Comparison of ENCODE assay signal across 17 mouse cellular contexts in the genomic region with DNA sequence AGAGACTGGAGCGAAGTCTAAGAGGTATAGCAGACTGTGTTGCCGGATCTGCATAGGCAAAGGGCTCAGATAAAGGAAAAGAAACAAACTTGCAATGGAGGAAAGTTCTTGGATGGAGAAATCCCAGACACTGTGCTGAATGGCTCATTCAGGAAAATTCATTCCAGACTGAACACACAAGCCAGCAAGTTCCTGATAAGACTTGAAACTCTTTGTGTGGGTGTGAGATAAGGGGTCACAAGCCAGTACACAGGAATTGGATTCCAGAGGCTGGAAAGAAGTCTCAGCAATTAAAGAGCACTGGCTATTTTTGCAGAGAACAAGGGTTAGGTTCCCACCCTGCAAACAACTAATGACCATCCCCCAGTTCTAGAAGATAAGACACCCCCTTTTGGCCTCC. TPM values are rescaled to one million over a fixed set of nuclear protein-coding genes. Genes with fewer than 3 reads are reported as not detected.
DNase-seq lines count a peak whose midpoint lies in the region; ATAC-seq and TF ChIP-seq lines count a peak whose summit lies in the region.
"Had no signal": no experiment of that assay in that cellular context is flagged by ENCODE, and none has a peak within 500 bp of the region (broad histone marks: within the 10 kb centered on the region; RNA-seq: fewer than 3 reads in every experiment).

No protein-coding gene starts in this region.

- no peak overlapping the region for H3K27ac ChIP-seq in lung, embryonic 14.5 days (ENCODE audit: low read depth)
- peak overlapping the region; percentile 79 to 87 for H3K27ac ChIP-seq in heart, embryonic 14.5 days (replicated peaks in 1 of 2; ENCODE audit: control insufficient read depth in 1 of 2, insufficient read depth in 1 of 2, low read depth in 2 of 2, low read length in 2 of 2)
- peak overlapping the region; percentile 9; the same call in 1 of the 2 replicates for H3K27ac ChIP-seq in intestine, embryonic 16.5 days (ENCODE audit: low read length)
- no peak overlapping the region for H3K27ac ChIP-seq in stomach, postnatal 0 days (replicated peaks)
- H3K27ac ChIP-seq: embryonic facial prominence, embryonic 15.5 days; lung, embryonic 15.5 days; neural tube, embryonic 15.5 days had no signal

- 49% methylated on average over 2 of the region's 2 CpGs for WGBS in lung, embryonic 14.5 days
- WGBS in heart, embryonic 14.5 days = 0% methylated on average over 2 of the region's 2 CpGs
- 67% methylated on average over 2 of the region's 2 CpGs for WGBS in intestine, embryonic 16.5 days
- 58% methylated on average over 2 of the region's 2 CpGs for WGBS in stomach, postnatal 0 days

- H3K9ac ChIP-seq in lung, embryonic 14.5 days = no peak overlapping the region
- no peak overlapping the region for H3K9ac ChIP-seq in heart, embryonic 14.5 days (ENCODE audit: low read length)
- no peak overlapping the region for H3K9ac ChIP-seq in intestine, embryonic 16.5 days (ENCODE audit: low read depth, low read length)
- no peak overlapping the region for H3K9ac ChIP-seq in stomach, postnatal 0 days (ENCODE audit: low read length)
- H3K9ac ChIP-seq: embryonic facial prominence, embryonic 15.5 days; lung, embryonic 15.5 days; neural tube, embryonic 15.5 days had no signal

- no peak overlapping the region for H3K4me2 ChIP-seq in lung, embryonic 14.5 days
- peak overlapping the region; percentile 36 for H3K4me2 ChIP-seq in heart, embryonic 14.5 days (ENCODE audit: low read length)
- no peak overlapping the region for H3K4me2 ChIP-seq in intestine, embryonic 16.5 days (ENCODE audit: low read depth, low read length)
- H3K4me2 ChIP-seq in stomach, postnatal 0 days (replicated peaks; ENCODE audit: low read depth) = no peak overlapping the region
- H3K4me2 ChIP-seq: embryonic facial prominence, embryonic 15.5 days; lung, embryonic 15.5 days; neural tube, embryonic 15.5 days had no signal

- no peaks in the 10 kb centered on the region for H3K4me1 ChIP-seq in lung, embryonic 14.5 days (ENCODE audit: insufficient read depth)
- peaks cover 12 to 29% of the 10 kb centered on the region in 2 experiments for H3K4me1 ChIP-seq in heart, embryonic 14.5 days (ENCODE audit: control insufficient read depth in 2 of 2, insufficient read depth in 2 of 2, low read length in 2 of 2)
- peaks cover 6% of the 10 kb centered on the region; the same call in 1 of the 2 replicates for H3K4me1 ChIP-seq in intestine, embryonic 16.5 days (ENCODE audit: control insufficient read depth, insufficient read depth, low read length)
- no peaks in the 10 kb centered on the region for H3K4me1 ChIP-seq in stomach, postnatal 0 days (replicated peaks; ENCODE audit: control insufficient read depth, insufficient read depth)

- 0 out of 2 replicates have a peak, but pooled peaks cover 2% of the 10 kb centered on the region for H3K36me3 ChIP-seq in lung, embryonic 14.5 days (ENCODE audit: insufficient read depth)
- 0 out of 2 replicates have a peak, but pooled peaks cover 6% of the 10 kb centered on the region for H3K36me3 ChIP-seq in heart, embryonic 14.5 days (ENCODE audit: control insufficient read depth, insufficient read depth, low read length)
- H3K36me3 ChIP-seq in intestine, embryonic 16.5 days (ENCODE audit: control insufficient read depth, insufficient read depth, low read length) = no peaks in the 10 kb centered on the region
- no peaks in the 10 kb centered on the region for H3K36me3 ChIP-seq in stomach, postnatal 0 days (ENCODE audit: control insufficient read depth, insufficient read depth, low read length)
- H3K36me3 ChIP-seq: neural tube, embryonic 15.5 days had no signal

- TF ChIP-seq CTCF in lung, embryonic 14.5 days (IDR thresholded peaks at IDR 0.05; ENCODE audit: low read depth) = no peak
- no peak for TF ChIP-seq CTCF in stomach, postnatal 0 days (IDR thresholded peaks at IDR 0.05; ENCODE audit: low read depth)

- TF ChIP-seq EP300 in stomach, postnatal 0 days (optimal IDR thresholded peaks at IDR 0.05) = no peak

- DNase-seq in lung, embryonic 14.5 days = no peak
- DNase-seq in lung, postnatal 10 days = no peak
- DNase-seq in stomach, postnatal 0 days (ENCODE audit: low spot score) = peak; percentile 29
- no peak for DNase-seq in layer of hippocampus, adult 11-12 months (ENCODE audit: low spot score)
- DNase-seq in adrenal gland, postnatal 25 days = no peak
- DNase-seq: gastrocnemius, postnatal 25 days; spleen, adult 18-20 months; thymus, adult 18-20 months had no signal

- ATAC-seq in lung, embryonic 14.5 days (ENCODE audit: insufficient read depth) = peak; percentile 24; the same call in 1 of the 2 replicates
- peak; percentile 85 for ATAC-seq in heart, embryonic 14.5 days (ENCODE audit: insufficient number of reproducible peaks, insufficient read depth, low FRiP score, low read depth)
- ATAC-seq in intestine, embryonic 16.5 days = peak; percentile 88
- ATAC-seq in stomach, postnatal 0 days (ENCODE audit: low FRiP score, low TSS enrichment) = peak; percentile 91
- ATAC-seq: activated CD4-positive, CD25-positive, alpha-beta regulatory T cell, adult 4 months; CD4-positive, CD25-positive, alpha-beta regulatory T cell, adult 4 months; hindbrain, embryonic 16.5 days had no signal

- H3K27me3 ChIP-seq in lung, embryonic 14.5 days (ENCODE audit: insufficient read depth, low read length) = no peaks in the 10 kb centered on the region
- H3K27me3 ChIP-seq in heart, embryonic 14.5 days (ENCODE audit: control insufficient read depth, insufficient read depth, low read length) = no peaks in the 10 kb centered on the region
- H3K27me3 ChIP-seq in intestine, embryonic 16.5 days (replicated peaks; ENCODE audit: control insufficient read depth, insufficient read depth, low read length) = no peaks in the 10 kb centered on the region
- H3K27me3 ChIP-seq in stomach, postnatal 0 days (ENCODE audit: control insufficient read depth, insufficient read depth, low read length) = no peaks in the 10 kb centered on the region
- H3K27me3 ChIP-seq: embryonic facial prominence, embryonic 15.5 days; lung, embryonic 15.5 days; megakaryocyte, embryonic 14.5 days; neural tube, embryonic 15.5 days had no signal

- no peaks in the 10 kb centered on the region for H3K9me3 ChIP-seq in lung, embryonic 14.5 days (ENCODE audit: low read depth, low read length)
- H3K9me3 ChIP-seq in heart, embryonic 14.5 days (ENCODE audit: control insufficient read depth, low read length) = no peaks in the 10 kb centered on the region
- H3K9me3 ChIP-seq in intestine, embryonic 16.5 days (ENCODE audit: control insufficient read depth, low read length) = no peaks in the 10 kb centered on the region
- H3K9me3 ChIP-seq in stomach, postnatal 0 days (ENCODE audit: control insufficient read depth, low read length) = no peaks in the 10 kb centered on the region
- H3K9me3 ChIP-seq: embryonic facial prominence, embryonic 15.5 days; lung, embryonic 15.5 days; megakaryocyte, embryonic 14.5 days; neural tube, embryonic 15.5 days had no signal

- H3K4me3 ChIP-seq in lung, embryonic 14.5 days (ENCODE audit: low read depth, low read length) = no peak overlapping the region
- H3K4me3 ChIP-seq in heart, embryonic 14.5 days (ENCODE audit: control insufficient read depth in 1 of 2, insufficient read depth in 1 of 2, low read depth in 1 of 2, low read length in 2 of 2) = no peak overlapping the region
- no peak overlapping the region for H3K4me3 ChIP-seq in intestine, embryonic 16.5 days (ENCODE audit: low read length)
- H3K4me3 ChIP-seq in stomach, postnatal 0 days (ENCODE audit: low read depth, low read length) = no peak overlapping the region
- H3K4me3 ChIP-seq: embryonic facial prominence, embryonic 15.5 days; lung, embryonic 15.5 days; megakaryocyte, embryonic 14.5 days; neural tube, embryonic 15.5 days had no signal

RNA-seq across cellular contexts. Expression of a gene that starts 22.4 kb away (rescaled TPM):
- 0.58 and 1.4 TPM in 2 replicates for polyA plus RNA-seq in lung, embryonic 14.5 days (2014; fragmentation: Nextera tagmentation; extraction: Ambion mirVana)
- 0.42 and 0.54 TPM in 2 replicates for polyA plus RNA-seq in heart, embryonic 14.5 days (2014; fragmentation: Nextera tagmentation; extraction: Ambion mirVana)
- 0.13 and 0.15 TPM in 2 replicates for polyA plus RNA-seq in intestine, embryonic 16.5 days (2015; fragmentation: Nextera tagmentation; extraction: Ambion mirVana)
- 0.07 TPM in 2 replicates for polyA plus RNA-seq in stomach, postnatal 0 days (2015; fragmentation: Nextera tagmentation; extraction: Ambion mirVana)
- total RNA-seq in adrenal gland, postnatal 25 days (2021) = 0.15 TPM in 1 of 2 replicates, not detected in the other
- polyA plus RNA-seq: activated CD4-positive, CD25-positive, alpha-beta regulatory T cell, adult 4 months; CD4-positive, CD25-positive, alpha-beta regulatory T cell, adult 4 months had no signal

RNA-seq across cellular contexts. Expression of a gene that starts 25.8 kb away (rescaled TPM):
- polyA plus RNA-seq in lung, embryonic 14.5 days (2014; fragmentation: Nextera tagmentation; extraction: Ambion mirVana) = 73.9 and 78.4 TPM in 2 replicates
- polyA plus RNA-seq in heart, embryonic 14.5 days (2014; fragmentation: Nextera tagmentation; extraction: Ambion mirVana) = 41.8 and 42.6 TPM in 2 replicates
- 33.5 and 37.7 TPM in 2 replicates for polyA plus RNA-seq in intestine, embryonic 16.5 days (2015; fragmentation: Nextera tagmentation; extraction: Ambion mirVana)
- 26.0 and 27.5 TPM in 2 replicates for polyA plus RNA-seq in stomach, postnatal 0 days (2015; fragmentation: Nextera tagmentation; extraction: Ambion mirVana)
- total RNA-seq in adrenal gland, postnatal 25 days (2021) = 150 and 193 TPM in 2 replicates

RNA-seq across cellular contexts. Expression of a gene that starts 33.0 kb away (rescaled TPM):
- 0.38 and 0.46 TPM in 2 replicates for polyA plus RNA-seq in lung, embryonic 14.5 days (2014; fragmentation: Nextera tagmentation; extraction: Ambion mirVana)
- polyA plus RNA-seq in heart, embryonic 14.5 days (2014; fragmentation: Nextera tagmentation; extraction: Ambion mirVana) = 3.3 and 4.9 TPM in 2 replicates
- polyA plus RNA-seq in intestine, embryonic 16.5 days (2015; fragmentation: Nextera tagmentation; extraction: Ambion mirVana) = 3.1 and 4.3 TPM in 2 replicates
- polyA plus RNA-seq in stomach, postnatal 0 days (2015; fragmentation: Nextera tagmentation; extraction: Ambion mirVana) = 0.29 and 0.56 TPM in 2 replicates
- 0.27 TPM in 1 of 2 replicates, not detected in the other for total RNA-seq in adrenal gland, postnatal 25 days (2021)
- total RNA-seq: gastrocnemius, postnatal 25 days had no signal
- polyA plus RNA-seq: activated CD4-positive, CD25-positive, alpha-beta regulatory T cell, adult 4 months; CD4-positive, CD25-positive, alpha-beta regulatory T cell, adult 4 months; hindbrain, embryonic 16.5 days; neural tube, embryonic 15.5 days had no signal

Comparison
In these comparisons a context has a peak if more than half of its experiments do, and no peak if none do; other contexts are left out.
1. ATAC-seq: peak in every context shown above with its lines; median percentile 91 in stomach, postnatal 0 days; 88 in intestine, embryonic 16.5 days; 85 in heart, embryonic 14.5 days; 24 in lung, embryonic 14.5 days.
2. H3K27ac ChIP-seq: peak in heart, embryonic 14.5 days (2 of 2) and intestine, embryonic 16.5 days (single experiment); none in lung, embryonic 14.5 days (single experiment) and stomach, postnatal 0 days (single experiment).